Mouse (Mus musculus): ENCODE results near the gene Myoz1. TPM values are rescaled to one million over a fixed set of nuclear protein-coding genes. Genes with fewer than 3 reads are reported as not detected.

Gene Myoz1
- polyA plus RNA-seq, 1 experiment from 2014 or later, result 0.31 TPM

- Histone ChIP-seq H3K4me1 (ENCODE audit: control insufficient read depth, insufficient read depth, low read length) (no peaks in the 10 kb centered on the region), H3K9ac (replicated peaks; ENCODE audit: low read depth, low read length) (no peak overlapping the region), H3K9me3 (ENCODE audit: control insufficient read depth, low read length) (no peaks in the 10 kb centered on the region), H3K4me3 (ENCODE audit: low read depth, low read length) (no peak overlapping the region), H3K36me3 (ENCODE audit: control insufficient read depth, insufficient read depth, low read length) (no peaks in the 10 kb centered on the region), H3K27ac (ENCODE audit: low read depth, low read length) (no peak overlapping the region), H3K27me3 (ENCODE audit: control insufficient read depth, insufficient read depth, low read length) (no peaks in the 10 kb centered on the region), H3K4me2 (ENCODE audit: low read depth, low read length) (no peak overlapping the region)
- WGBS, result 72% methylated on average over 2 of the region's 2 CpGs
- ATAC-seq (ENCODE audit: low read depth), result no peak
Observed at GRCm38 (mm10) chr14:20600203-20600602, 56.1 kb downstream of the Myoz1 start.

DNA sequence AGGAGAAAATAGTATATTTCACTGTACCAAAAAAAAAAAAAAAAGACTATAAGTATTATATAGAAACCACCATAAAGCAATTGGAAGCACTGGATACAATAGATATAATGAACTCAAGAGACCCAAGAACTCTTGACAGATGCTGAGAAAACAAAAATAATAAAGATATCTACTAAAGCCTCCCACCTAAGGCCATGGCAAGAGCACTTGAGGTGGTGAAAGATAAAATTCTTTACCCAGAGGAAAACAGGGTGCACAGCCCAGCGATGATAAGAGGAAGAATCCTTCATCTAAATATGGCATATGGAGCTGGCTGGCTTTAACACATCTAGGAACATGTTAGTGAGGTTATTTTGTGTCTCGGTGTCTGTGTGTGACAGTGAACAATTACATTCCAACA, 56.8 kb downstream of the Myoz1 start:
- H3K9ac ChIP-seq (replicated peaks; ENCODE audit: low read depth, low read length), result no peak overlapping the region
- H3K27ac ChIP-seq (ENCODE audit: low read depth, low read length), result no peak overlapping the region
- 84% methylated on average over 2 of the region's 2 CpGs for WGBS
- no peaks in the 10 kb centered on the region for H3K27me3 ChIP-seq (ENCODE audit: control insufficient read depth, insufficient read depth, low read length)
- H3K4me2 ChIP-seq (ENCODE audit: low read depth, low read length), result no peak overlapping the region
- H3K36me3 ChIP-seq (ENCODE audit: control insufficient read depth, insufficient read depth, low read length), result no peaks in the 10 kb centered on the region
- no peak overlapping the region for H3K4me3 ChIP-seq (ENCODE audit: low read depth, low read length)
- no peaks in the 10 kb centered on the region for H3K9me3 ChIP-seq (ENCODE audit: control insufficient read depth, low read length)
- no peak for ATAC-seq (ENCODE audit: low read depth)
- no peaks in the 10 kb centered on the region for H3K4me1 ChIP-seq (ENCODE audit: control insufficient read depth, insufficient read depth, low read length)

Small RNA genes within 50 kb of the gene (microRNA-seq; reads per million reads assigned to microRNA genes)
- not detected for gene Mir6946

Other genes with a start within 250 kb of the Myoz1 start
- 1.2 and 1.9 TPM in 2 replicates for gene Cfap70, start 204.3 kb downstream of the Myoz1 start, polyA plus RNA-seq (2014; fragmentation: Nextera tagmentation; extraction: Ambion mirVana)
- gene Anxa7, start 176.4 kb downstream of the Myoz1 start, polyA plus RNA-seq (2014; fragmentation: Nextera tagmentation; extraction: Ambion mirVana), result 14.5 and 18.4 TPM in 2 replicates
- 0.47 and 0.66 TPM in 2 replicates for gene Mss51, start 159.6 kb downstream of the Myoz1 start, polyA plus RNA-seq (2014; fragmentation: Nextera tagmentation; extraction: Ambion mirVana)
- gene Ppp3cb, start 110.0 kb downstream of the Myoz1 start, polyA plus RNA-seq (2014; fragmentation: Nextera tagmentation; extraction: Ambion mirVana), result 130 and 139 TPM in 2 replicates
- gene Usp54, start 15.5 kb downstream of the Myoz1 start, polyA plus RNA-seq (2014; fragmentation: Nextera tagmentation; extraction: Ambion mirVana), result 13.6 and 15.1 TPM in 2 replicates
- 0.19 and 0.23 TPM in 2 replicates for gene Synpo2l, start 11.8 kb upstream of the Myoz1 start, polyA plus RNA-seq (2014; fragmentation: Nextera tagmentation; extraction: Ambion mirVana)
- gene Sec24c, start 17.8 kb upstream of the Myoz1 start, polyA plus RNA-seq (2014; fragmentation: Nextera tagmentation; extraction: Ambion mirVana), result 74.4 and 87.0 TPM in 2 replicates
- 20.0 and 30.6 TPM in 2 replicates for gene Fut11, start 38.4 kb upstream of the Myoz1 start, polyA plus RNA-seq (2014; fragmentation: Nextera tagmentation; extraction: Ambion mirVana)
- gene Chchd1, start 46.5 kb upstream of the Myoz1 start, polyA plus RNA-seq (2014; fragmentation: Nextera tagmentation; extraction: Ambion mirVana), result 172 and 195 TPM in 2 replicates
- gene Zswim8, start 51.0 kb upstream of the Myoz1 start, polyA plus RNA-seq (2014; fragmentation: Nextera tagmentation; extraction: Ambion mirVana), result 49.2 and 52.8 TPM in 2 replicates
- gene Ndst2, start 78.0 kb upstream of the Myoz1 start, polyA plus RNA-seq (2014; fragmentation: Nextera tagmentation; extraction: Ambion mirVana), result 17.7 and 17.8 TPM in 2 replicates
- 215 and 232 TPM in 2 replicates for gene Camk2g, start 137.5 kb upstream of the Myoz1 start, polyA plus RNA-seq (2014; fragmentation: Nextera tagmentation; extraction: Ambion mirVana)
- 0.19 and 0.26 TPM in 2 replicates for gene Plau, start 180.1 kb upstream of the Myoz1 start, polyA plus RNA-seq (2014; fragmentation: Nextera tagmentation; extraction: Ambion mirVana)